Mouse (Mus musculus) layer of hippocampus, adult 11-12 months (tissue): ENCODE measurements around the gene Bcar1.

Experiments
- DNase-seq: peaks from one replicate; pipeline ENCODE4 v3.0.0; 2022; ENCODE audit warnings: low spot score

Gene Bcar1

DNA sequence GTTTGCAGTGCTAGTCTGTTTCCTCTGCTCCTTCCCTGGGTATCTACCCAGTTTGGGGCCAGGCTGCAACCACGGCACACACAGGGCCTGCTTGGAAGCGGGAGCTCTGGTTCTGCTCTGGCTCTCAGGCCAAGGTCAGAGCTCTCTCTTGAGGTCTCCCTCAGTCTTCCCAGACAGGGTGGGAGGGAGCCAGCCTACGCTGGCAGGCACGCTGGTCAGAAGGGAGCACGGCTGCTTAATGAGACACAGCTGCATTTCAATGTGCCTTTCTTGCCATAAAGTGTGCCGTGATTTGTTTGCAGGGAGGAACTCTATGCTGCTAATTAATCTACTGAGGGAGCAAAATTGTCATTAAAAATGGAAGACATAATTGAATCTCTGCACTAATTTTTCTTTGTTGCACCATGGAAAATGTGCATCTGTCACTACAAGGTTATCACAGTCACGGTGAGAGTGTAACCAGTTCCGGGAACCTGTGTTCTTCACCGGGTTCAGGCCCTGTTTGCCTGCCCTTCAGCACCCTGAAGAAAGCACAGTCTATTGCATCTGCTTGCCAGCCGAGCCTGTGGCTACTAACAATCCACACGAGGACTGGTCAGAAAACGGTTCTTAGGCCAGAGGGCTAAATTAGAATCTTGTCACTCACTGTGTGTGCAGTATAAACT lies 26.3 kb upstream of the Bcar1 start:
- DNase-seq: peak; percentile 38

GRCm38 (mm10) chr8:111769296-111769695 lies 25.7 kb upstream of the Bcar1 start:
- DNase-seq: no peak

DNA sequence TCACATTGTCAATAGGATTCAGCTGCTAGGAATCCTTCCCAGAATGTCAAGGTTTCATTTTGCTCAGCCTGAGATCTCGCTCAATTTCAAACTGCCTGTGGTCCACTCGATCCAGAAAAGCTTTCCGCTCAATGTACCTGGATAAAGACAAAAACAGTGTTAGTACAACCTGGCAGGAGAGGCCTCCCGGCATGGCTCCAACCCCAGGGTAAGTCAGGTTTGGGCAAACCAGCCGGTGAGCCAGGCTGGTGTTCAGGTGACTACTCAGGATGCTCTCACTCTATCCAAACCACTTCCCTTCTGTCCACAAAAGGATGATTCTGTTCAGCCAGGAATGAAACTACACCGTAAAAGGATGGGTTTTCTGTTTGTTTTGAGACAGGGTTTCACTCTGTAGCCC lies 25.0 kb upstream of the Bcar1 start:
- DNase-seq: no peak

GRCm38 (mm10) chr8:111765616-111766015 lies 22.0 kb upstream of the Bcar1 start:
- DNase-seq: no peak

DNA sequence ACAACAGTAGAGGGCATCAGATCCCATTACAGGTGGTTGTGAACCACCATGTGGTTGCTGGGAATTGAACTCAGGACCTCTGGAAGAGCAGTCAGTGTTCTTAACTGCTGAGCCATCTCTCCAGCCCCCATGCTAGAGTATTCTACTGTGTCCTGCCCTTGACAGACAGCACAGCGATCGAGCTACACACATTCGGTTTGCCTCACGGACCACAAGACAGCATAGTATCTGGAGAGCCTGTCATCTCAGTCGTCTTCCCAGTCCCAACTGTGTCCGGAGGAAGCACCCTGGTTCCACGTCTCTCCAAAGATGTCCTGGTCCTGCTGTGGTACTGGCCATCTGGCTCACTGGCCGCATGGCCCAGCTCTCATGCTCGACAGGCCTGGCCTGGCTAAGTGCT lies 21.5 kb upstream of the Bcar1 start:
- DNase-seq: no peak

DNA sequence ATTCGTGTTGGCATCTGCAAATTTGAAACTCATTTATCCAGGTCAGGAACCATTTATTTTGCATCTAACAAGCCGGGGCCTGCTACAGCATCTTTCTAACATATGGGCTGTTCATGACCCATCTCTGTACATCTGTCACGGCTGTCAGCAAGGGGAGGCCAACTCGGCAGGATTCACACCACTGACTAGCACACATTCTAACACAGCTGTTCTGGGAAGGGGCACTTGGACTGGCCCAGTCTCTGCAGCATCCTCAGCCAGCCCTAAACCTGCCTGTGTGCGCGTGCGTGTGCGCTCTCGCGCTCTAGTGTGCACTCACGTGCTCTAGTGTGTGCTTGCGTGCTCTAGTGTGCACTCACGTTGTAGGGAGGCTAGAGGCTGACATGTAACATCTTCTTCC lies 17.1 kb upstream of the Bcar1 start:
- no peak for DNase-seq

- no peak for DNase-seq
Measured at GRCm38 (mm10) chr8:111758817-111759216, 15.2 kb upstream of the Bcar1 start.

- DNase-seq: no peak
Measured at GRCm38 (mm10) chr8:111757599-111757998, 14.0 kb upstream of the Bcar1 start.

DNA sequence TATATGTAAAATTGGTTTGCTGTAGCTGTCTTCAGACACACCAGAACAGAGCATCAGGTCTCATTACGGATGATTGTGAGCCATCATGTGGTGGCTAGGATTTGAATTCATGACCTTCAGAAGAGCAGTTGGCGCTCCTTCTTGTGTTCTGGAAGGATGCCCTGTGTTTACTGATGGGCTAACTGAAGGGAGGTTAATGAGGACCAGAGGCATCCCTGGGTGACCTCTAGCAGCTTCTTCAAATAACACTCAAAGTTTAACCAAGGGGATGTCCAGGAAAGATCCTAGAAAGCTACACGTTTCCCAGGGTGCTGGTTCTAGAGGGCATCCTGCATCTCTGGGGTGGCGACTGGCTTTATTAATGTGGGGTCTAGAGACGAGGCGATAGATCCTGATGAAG lies 11.1 kb upstream of the Bcar1 start:
- DNase-seq: no peak

DNA sequence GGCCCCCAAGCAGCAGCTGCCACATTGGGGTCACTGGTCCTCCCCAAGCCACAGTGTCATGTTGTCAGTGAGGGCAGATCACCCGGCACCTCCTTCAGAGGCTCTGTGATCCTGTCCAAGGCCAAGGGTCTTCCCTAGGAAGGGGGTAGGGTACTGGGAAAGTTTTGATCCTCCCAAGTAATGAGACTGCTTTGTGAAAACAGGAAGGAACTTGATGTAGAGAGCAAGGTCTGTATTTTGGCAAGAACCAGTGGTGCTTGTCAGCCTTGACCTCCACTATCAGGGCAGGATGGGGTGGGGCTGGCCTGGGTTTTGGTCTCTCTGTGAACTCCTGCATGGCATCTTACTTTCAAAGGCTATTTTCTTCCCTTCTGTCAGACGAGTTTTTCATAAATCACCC lies 10.5 kb upstream of the Bcar1 start:
- DNase-seq: no peak

DNA sequence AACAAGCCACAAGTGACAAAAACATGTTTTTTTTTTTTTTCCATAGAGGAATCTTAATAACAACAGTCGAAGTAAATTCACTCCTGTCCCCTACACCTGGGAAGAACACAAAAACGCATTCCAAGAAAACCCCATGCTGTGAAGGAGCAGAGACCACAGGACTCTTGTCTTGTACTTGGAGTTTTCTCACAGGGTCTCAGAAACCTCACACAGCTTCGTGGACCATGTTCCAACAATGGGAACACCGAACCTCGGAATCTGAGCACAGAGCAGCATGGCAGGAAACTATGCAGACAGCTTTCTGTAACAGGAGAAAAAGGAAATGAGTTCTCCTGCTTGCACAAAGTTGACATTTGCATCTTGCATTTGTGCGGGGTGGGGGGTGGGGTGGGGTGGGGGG lies 5.2 kb upstream of the Bcar1 start:
- no peak for DNase-seq

DNA sequence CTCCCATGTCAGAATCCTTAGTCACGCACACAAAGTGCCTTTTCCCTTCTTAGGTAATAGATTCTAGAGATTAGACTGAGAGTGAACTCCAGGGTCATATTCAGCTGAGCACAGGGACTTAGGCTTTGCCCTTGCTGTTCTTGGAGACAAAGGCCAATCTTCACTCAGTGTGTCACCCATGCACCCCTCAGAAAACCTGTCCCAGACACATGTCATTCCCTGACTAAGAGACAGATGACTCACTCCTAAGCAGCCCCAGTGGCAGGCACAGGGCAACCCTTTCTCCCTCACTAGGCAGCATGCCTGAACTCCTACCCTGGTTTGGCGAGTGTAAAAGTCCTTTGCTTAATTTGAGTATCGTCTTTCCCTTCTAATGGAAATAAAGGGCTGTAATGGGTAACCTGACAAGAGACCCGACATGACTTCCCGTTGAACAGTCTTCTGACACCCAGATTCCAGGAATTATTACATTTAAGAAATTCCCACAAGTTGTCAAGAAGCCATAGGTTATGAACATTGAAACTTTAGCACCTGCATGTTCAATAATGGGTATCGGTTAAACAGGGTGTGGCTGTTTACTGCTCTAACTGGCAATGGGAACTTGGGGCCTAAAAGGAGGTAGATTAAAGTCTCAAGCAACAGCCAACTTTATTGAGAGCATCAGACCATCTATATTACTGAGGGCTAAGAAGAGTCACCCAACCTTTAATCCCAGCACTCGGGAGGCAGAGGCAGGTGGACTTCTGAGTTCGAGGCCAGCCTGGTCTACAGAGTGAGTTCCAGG lies 4.4 kb upstream of the Bcar1 start:
- no peak for DNase-seq

- DNase-seq: no peak
Measured at GRCm38 (mm10) chr8:111746582-111747465, 3.2 kb upstream of the Bcar1 start.

DNA sequence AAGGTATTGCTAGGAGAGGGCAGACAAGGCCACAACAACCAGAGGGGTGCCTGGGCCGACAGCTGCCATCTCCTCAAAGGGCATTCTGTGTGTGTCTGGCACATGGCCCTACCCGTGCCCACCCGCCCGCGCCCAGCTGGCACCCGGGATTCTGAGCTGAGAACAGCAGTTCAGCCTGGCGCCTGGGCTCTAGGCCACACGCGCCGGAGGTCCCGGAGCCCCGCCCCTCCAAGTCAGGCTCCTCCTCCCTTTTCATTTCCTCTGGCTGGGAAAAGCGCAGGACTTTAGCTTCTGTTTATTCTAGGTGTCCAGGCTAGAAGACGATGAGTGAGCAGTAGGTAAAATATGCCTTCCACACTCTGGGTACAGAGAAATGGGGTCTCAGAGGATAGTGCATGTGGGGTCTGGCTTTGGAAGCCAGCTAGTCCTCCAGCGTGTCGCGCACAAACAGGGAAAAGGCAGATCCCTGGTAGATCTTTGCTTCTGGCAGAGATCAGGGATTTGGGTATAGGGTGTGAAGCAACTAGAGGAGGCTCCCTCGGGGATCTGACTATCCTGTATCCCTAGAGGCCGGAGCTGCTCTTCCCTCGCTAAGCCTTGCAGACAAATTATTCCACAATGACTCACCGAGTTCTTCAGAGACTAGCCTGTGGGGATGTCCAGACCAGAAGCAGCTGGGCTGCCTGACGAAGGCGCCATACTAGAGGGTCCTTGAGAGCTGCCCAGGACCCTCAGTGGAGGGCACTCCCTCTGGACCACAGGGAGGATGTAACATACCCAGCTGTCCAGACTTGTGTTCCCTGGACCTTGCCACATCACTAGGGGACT lies 2.2 kb upstream of the Bcar1 start:
- DNase-seq: peak; percentile 71

DNA sequence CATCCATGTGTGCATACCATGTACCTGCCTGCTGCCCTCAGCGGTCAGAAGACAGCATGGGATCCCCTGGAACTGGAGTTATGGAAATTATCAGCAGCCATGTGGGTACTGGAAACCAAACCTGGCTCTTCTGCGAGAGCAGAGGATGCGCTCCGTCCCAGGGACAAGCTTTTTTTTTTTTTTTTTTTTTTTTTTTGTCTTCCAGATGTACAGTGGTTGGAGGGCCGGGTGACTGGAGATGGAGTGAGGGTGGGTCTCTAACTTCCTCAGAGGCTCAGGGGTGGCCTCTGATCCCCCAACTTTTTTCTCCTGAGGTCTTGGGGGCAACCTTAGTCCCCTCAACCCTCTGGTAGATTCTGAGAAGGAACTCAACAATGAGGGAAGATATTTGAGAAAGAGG lies 1.5 kb upstream of the Bcar1 start:
- no peak for DNase-seq

GRCm38 (mm10) chr8:111743101-111743791 lies 363 bp downstream of the Bcar1 start:
- DNase-seq: no peak

- DNase-seq: peak; percentile 68
Measured at GRCm38 (mm10) chr8:111742261-111743037, 1.2 kb downstream of the Bcar1 start.

DNA sequence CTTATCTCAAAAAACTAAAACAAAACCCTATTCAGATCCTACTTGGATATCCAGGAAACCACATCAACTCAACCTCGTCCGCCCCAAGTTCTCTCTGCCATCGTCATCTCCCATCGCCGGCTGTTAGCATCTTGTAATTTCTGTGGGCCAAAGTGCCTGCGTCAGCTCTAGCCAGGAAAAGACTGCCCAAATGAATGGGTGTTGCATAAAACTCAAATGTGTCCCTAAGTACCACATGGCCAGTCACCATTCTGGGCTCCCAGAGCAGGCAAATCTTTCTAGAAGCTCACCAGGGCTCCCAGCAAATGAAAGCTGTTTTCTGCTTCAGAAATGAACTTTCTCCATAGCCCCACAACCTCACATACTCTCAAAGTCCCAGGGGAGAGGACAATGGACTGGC lies 2.1 kb downstream of the Bcar1 start:
- DNase-seq: no peak

- no peak for DNase-seq
Measured at GRCm38 (mm10) chr8:111740994-111741393, 2.6 kb downstream of the Bcar1 start.

- DNase-seq: no peak
Measured at GRCm38 (mm10) chr8:111740301-111740711, 3.3 kb downstream of the Bcar1 start.
